Mouse (Mus musculus) embryo, embryonic 10 days (tissue): Measurements from ENCODE around the gene Gstcd.

Source experiments
- DNase-seq: peaks from one replicate; pipeline ENCODE4 v3.0.0-alpha.2; 2015; ENCODE audit warnings: low spot score

Gstcd gene

GRCm38 (mm10) chr3:133091664-133092273 lies at the start of gene Gstcd, which contains the start of gene Ints12:
Gstcd (minus strand) TSS chr3:133092033.
Ints12 (plus strand) TSS chr3:133091840.
- peak; percentile 98 for DNase-seq

DNA sequence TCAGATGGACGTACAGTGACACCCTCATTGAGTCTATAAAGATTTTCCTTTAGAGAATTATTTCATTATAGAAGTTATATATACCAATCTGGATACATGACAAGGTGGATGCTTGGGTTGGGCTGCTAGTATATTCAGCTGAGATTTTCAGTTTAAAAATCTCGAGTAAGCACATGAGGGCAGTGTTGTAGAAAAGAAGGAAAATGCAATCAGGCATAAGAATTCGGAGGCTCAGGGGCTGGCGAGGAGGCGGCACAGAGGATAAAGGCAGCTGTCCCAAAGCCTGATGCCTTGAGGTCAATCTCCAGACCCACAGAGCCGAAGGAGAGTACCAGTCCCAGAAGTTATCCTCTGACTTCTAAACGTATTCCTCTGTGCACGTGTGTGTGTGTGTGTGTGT lies 40.8 kb upstream of the Gstcd start:
- DNase-seq = no peak

- DNase-seq = no peak
Observed at GRCm38 (mm10) chr3:133131372-133131771, 39.5 kb upstream of the Gstcd start.

DNA sequence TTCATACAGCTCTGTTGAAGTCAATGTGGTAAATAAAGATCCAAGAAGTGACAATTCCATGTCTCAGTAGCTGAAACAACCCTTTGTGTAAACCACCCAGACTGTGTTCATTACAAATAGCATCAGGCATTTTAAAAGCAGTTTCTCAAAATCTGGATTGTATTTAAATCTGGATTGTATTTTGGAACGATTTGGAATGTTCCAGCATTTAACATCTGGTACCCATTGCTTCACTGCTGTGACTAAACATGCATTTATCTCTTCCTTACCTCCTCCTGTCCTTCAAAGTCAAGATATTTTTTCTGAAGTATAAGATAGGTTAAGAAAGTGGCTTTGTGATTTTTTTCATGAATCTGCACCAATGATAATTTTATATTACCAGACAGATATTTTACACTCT lies 21.4 kb upstream of the Gstcd start:
- no peak for DNase-seq

DNA sequence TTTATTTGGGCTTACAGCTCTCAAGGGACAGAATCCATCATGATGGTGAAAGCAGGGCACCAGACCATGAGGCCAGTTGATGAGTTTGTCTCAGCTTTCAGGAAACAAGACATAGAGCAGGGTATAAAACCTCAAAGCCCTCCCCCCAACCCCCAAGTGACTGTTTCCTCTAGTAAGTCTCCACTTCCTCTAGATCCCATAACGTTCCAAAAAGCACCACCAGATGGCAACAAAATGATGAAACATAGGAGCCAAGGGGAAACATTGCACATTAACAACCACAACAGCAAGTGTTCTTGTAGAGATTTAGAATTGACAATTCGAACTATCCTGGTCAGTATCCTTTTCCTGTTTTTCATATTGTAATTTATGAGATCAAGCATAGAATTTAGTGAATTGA lies 19.9 kb upstream of the Gstcd start:
- DNase-seq = peak; percentile 49

GRCm38 (mm10) chr3:133109844-133110243 lies 18.0 kb upstream of the Gstcd start:
- DNase-seq = no peak

- no peak for DNase-seq
Observed at GRCm38 (mm10) chr3:133108731-133109130, 16.9 kb upstream of the Gstcd start.

DNA sequence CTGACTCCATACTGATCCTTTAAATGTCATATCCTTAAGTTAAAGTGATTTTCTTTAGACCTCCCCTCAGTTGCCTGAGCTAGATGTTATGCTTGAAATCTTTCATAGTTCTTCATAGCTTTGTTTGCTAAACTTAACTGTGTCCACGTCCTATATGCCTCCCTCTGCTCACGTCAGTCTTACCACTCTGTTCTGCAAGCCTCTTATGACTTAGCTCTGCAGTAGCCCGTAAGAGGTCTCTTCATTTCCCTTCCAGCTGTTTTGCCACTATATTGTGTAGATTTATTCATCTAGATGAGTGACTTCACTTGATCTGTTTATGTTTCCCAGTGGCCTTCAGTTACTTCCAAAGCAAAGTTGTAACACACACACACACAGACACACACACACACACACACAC lies 12.6 kb upstream of the Gstcd start:
- no peak for DNase-seq

DNA sequence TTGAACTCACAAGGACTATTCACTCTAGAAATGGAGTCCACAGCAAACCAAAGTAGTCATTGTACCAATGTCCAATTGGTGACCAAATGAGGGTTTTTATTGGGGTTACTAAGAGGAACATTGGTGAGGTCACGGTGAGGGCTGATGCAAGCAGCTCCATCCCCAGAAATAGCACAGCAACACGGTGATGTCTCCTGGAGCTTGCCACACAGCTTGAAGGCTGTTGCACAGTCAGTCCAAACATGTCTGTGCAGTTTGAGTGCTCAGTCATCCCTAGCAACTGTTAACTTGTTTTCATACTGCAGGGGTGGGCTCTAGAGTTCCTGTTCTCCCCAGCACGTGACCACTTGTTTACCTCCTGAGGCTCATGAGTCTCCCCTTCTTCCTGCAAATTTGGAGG lies 11.9 kb upstream of the Gstcd start:
- no peak for DNase-seq

GRCm38 (mm10) chr3:133098909-133099308 lies 7.1 kb upstream of the Gstcd start:
- no peak for DNase-seq

- no peak for DNase-seq
Observed at GRCm38 (mm10) chr3:133098336-133098735, 6.5 kb upstream of the Gstcd start.

DNA sequence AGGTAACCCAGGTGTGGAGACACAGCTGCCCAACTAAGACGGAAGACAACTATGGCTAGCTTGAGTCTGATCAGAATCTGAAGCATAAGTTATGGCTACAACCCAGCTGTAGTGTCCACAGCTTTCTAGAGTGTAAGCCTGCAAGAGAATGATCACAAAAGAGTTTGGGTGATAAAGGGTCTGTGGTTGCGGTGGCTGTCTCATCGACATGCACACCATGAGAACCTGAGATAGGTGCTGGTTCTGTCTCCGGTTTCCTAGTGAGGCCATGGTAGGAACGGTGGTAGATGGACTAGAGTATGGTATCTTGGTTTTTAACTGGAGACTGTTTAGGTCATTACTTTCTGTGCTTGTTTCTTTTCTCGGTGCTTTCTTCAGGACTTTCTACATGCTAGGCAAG lies 6.1 kb upstream of the Gstcd start:
- DNase-seq = no peak

DNA sequence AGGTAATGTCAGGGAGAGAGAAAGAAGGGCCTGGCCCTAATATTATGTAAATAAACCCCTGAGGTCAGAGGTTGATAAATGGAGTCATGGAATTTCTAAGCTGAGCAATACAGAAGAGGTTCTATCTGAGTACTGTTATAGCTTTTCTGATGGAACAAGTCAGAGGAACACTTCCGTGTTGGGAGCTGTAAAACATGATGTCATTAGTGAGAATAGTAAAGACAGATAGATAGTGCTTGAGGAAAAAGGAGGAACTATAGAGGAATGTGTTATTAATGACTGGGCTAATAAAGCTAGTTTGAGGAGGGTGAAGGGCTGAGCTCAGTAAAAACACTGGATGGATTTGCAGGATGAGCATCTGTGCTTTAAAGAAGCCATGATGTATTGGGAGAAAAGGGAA lies 2.5 kb upstream of the Gstcd start:
- no peak for DNase-seq

- DNase-seq = no peak
Observed at GRCm38 (mm10) chr3:133092936-133093335, 1.1 kb upstream of the Gstcd start.

DNA sequence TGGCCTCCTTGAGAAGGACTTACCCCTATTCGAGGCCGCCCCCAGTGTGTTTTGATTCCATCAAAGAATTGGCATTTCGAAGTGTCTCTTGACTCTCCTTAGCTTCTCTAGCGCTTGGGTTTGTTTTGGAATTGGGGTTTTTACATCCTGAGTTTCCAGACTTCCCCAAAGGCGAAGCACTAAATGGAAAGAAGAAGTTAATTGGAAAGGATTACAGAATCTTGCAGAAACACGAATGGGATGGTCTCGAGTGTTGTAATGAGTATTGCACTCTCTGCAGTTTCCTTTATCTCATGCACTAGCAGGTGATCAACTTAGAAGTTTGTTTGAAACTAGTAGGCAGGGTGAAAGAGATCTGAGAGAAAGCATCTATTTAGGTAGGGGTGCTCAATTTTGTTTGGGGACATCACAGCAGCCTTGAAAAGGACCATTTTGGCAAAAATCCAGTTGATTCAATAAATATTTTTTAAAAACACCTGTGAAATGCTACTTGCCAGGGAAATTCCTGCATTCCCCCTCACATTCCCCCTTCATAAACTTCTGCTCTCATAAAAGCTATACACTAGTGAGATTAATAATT lies 531 bp upstream of the Gstcd start:
- no peak for DNase-seq

GRCm38 (mm10) chr3:133091121-133091663 lies 641 bp downstream of the Gstcd start:
- peak; percentile 63 for DNase-seq

- no peak for DNase-seq
Observed at GRCm38 (mm10) chr3:133090247-133091120, 1.3 kb downstream of the Gstcd start.

- DNase-seq = peak; percentile 61
Observed at GRCm38 (mm10) chr3:133085858-133086257, 6.0 kb downstream of the Gstcd start.

- no peak for DNase-seq
Observed at GRCm38 (mm10) chr3:133082736-133083135, 9.1 kb downstream of the Gstcd start.

DNA sequence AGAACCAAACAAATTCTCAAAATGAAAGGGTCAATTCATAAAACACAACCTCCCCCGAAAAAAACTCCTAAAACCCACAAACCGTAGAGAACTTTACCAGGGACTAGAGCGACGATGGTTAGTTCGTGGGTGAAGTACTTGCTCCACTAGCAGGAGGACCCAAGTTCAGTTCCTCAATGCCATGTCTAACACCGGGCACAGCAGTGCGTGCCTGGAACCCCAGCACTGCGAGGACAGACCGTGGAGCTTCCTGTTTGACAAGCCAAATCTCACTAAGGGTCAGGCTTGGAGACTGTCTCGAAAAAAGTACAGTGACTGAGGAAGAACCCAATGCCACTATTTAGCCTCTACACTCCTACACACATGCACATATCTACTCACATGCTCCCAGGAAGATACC lies 16.3 kb downstream of the Gstcd start:
- no peak for DNase-seq

DNA sequence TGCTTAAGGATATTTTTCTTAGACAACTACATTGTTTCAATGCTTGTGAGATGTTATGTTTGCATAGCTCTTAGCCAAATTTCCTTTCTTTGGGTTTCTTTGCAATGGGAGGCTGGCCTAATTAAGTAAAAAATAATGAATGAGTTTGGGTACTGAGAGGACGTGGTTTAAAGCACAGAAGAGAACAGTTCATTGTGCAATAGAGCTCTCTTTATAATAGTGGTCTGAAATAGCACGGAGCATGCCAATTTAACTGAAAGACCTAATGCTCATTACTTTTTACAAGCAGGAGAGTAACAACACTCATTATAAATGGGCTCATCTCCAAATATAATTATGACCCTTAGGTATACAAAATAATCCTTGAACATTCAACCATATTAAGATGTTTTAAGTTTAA lies 39.8 kb downstream of the Gstcd start:
- DNase-seq = no peak

DNA sequence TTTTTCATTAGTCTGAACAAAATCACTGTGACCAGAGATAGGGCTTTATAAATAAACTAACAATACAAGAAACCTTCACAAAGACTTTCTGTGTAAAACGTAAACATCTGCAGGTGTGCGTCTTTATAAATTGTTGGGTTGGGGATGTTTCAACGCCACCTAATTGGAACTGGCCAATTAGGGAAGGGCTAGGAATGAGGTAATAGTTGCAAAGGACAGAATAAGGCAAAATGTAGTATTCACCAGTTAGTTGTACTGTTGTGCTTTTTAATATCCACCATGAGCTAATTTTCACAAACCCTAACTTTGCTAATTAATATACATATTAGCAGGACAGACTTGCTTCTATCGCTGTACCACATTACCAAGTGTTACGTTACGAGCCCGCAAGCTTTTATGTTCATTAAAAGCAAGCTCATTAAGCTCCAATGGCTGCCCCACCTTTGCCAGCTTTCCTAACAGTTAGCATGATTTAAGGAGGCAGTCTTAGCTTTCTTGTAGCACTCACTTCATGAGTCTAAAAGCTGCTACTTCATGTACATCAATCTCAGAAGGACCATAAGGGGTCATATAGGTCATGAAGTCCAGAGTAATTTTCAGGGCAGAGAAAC lies 58.6 kb downstream of the Gstcd start:
- no peak for DNase-seq
